Mouse (Mus musculus) kidney, embryonic 14.5 days (tissue): ENCODE results near the gene Lsm14a. TPM values are rescaled to one million over a fixed set of nuclear protein-coding genes. Genes with fewer than 3 reads are reported as not detected.

Source experiments
- ATAC-seq: fragments of 200-750 bp; cut with Nextera tagmentation; 2 replicates; pipeline ENCODE4 v1.8.0; 2017; ENCODE audit warnings: moderate number of reproducible peaks, mild to moderate bottlenecking, moderate TSS enrichment, moderate library complexity; ENCODE audit not compliant: low FRiP score, low TSS enrichment
- H3K27ac ChIP-seq: fragments of 300-500 bp; sonication (generic); 2 replicates; pipeline ENCODE4 v1.5.1; 2014; ENCODE audit warnings: low read depth, mild to moderate bottlenecking, low read length, moderate library complexity, mixed read lengths
- H3K27me3 ChIP-seq: fragments of 300-500 bp; sonication (generic); 2 replicates; pipeline ENCODE4 v1.6.1; 2014; ENCODE audit warnings: mild to moderate bottlenecking, low read length; ENCODE audit not compliant: control insufficient read depth, insufficient read depth
- H3K36me3 ChIP-seq: fragments of 300-500 bp; sonication (generic); 2 replicates; pipeline ENCODE4 v1.6.1; 2014; ENCODE audit warnings: low read length, mixed read lengths; ENCODE audit not compliant: control insufficient read depth, insufficient read depth
- H3K4me1 ChIP-seq: fragments of 300-500 bp; sonication (generic); 2 replicates; pipeline ENCODE4 v1.6.1; 2014; ENCODE audit warnings: low read length, mixed read lengths; ENCODE audit not compliant: control insufficient read depth, insufficient read depth
- H3K4me2 ChIP-seq: fragments of 300-500 bp; sonication (generic); replicated peaks from 2 replicates; pipeline ENCODE4 v1.6.1; 2014; ENCODE audit warnings: low read depth, mild to moderate bottlenecking, low read length
- H3K4me3 ChIP-seq: fragments of 300-500 bp; sonication (generic); 2 replicates; pipeline ENCODE4 v1.5.1; 2014; ENCODE audit warnings: mild to moderate bottlenecking, low read length
- H3K9ac ChIP-seq: fragments of 300-500 bp; sonication (generic); 2 replicates; pipeline ENCODE4 v1.6.1; 2014; ENCODE audit warnings: low read depth, mild to moderate bottlenecking, low read length, moderate library complexity
- H3K9me3 ChIP-seq: fragments of 300-500 bp; sonication (generic); 2 replicates; pipeline ENCODE4 v1.6.1; 2016; ENCODE audit warnings: low read length; ENCODE audit not compliant: control insufficient read depth
- WGBS: fragments of 180-500 bp; shearing (Covaris S2); extraction: QIAGEN DNeasy Blood & Tissue Kit; methylation state at CpG from one replicate; pipeline ENCODE4 v1.1.7; 2014; 5-methylcytosine and 5-hydroxymethylcytosine counted together
- polyA plus RNA-seq: library from polyadenylated mRNA; unstranded; fragments of >200 nt; fragmentation: Nextera tagmentation; extraction: Ambion mirVana; gene quantifications from 2 replicates; pipeline ENCODE4 v1.2.1, GENCODE M21; 2014

Gene Lsm14a
- polyA plus RNA-seq: 59.4 and 66.7 TPM in 2 replicates

GRCm38 (mm10) chr7:34393215-34393614, at the start of gene Lsm14a:
Gene Lsm14a (minus strand): TSS chr7:34393315.
- Histone ChIP-seq H3K9me3 (no peaks in the 10 kb centered on the region), H3K4me3 (no peak within 1 kb of the TSS), H3K36me3 (no peaks in the 10 kb centered on the region), H3K4me1 (peaks cover 7% of the 10 kb centered on the region; the same call in 1 of the 2 replicates), H3K9ac (no peak within 1 kb of the TSS), H3K4me2 (no peak within 1 kb of the TSS), H3K27me3 (no peaks in the 10 kb centered on the region), H3K27ac (no peak within 1 kb of the TSS)
- no peak for ATAC-seq

- H3K36me3 ChIP-seq: no peaks in the 10 kb centered on the region
- H3K27me3 ChIP-seq: no peaks in the 10 kb centered on the region
- no peak overlapping the region for H3K27ac ChIP-seq
- no peak overlapping the region for H3K9ac ChIP-seq
- H3K4me1 ChIP-seq: no peaks in the 10 kb centered on the region
- 41% methylated on average over 6 of the region's 6 CpGs for WGBS
- no peak for ATAC-seq
- H3K4me3 ChIP-seq: no peak overlapping the region
- H3K4me2 ChIP-seq: no peak overlapping the region
- H3K9me3 ChIP-seq: no peaks in the 10 kb centered on the region
These were observed 45.8 kb upstream of the Lsm14a start for GRCm38 (mm10) chr7:34438903-34439302.

GRCm38 (mm10) chr7:34433597-34433996, 40.5 kb upstream of the Lsm14a start:
- no peak overlapping the region for H3K4me2 ChIP-seq
- WGBS: 90% methylated on average over 1 of the region's 1 CpGs
- no peaks in the 10 kb centered on the region for H3K36me3 ChIP-seq

GRCm38 (mm10) chr7:34421201-34421600, 28.1 kb upstream of the Lsm14a start:
- Histone ChIP-seq H3K36me3 (no peaks in the 10 kb centered on the region), H3K9ac (no peak overlapping the region), H3K4me1 (no peaks in the 10 kb centered on the region), H3K9me3 (no peaks in the 10 kb centered on the region), H3K4me3 (no peak overlapping the region), H3K27me3 (no peaks in the 10 kb centered on the region), H3K27ac (no peak overlapping the region), H3K4me2 (no peak overlapping the region)
- WGBS: 73% methylated on average over 2 of the region's 2 CpGs
- ATAC-seq: no peak

More at GRCm38 (mm10) chr7:34433597-34433996, 40.5 kb upstream of the Lsm14a start:
- Histone ChIP-seq H3K4me3 (no peak overlapping the region), H3K9me3 (no peaks in the 10 kb centered on the region), H3K4me1 (no peaks in the 10 kb centered on the region), H3K27me3 (no peaks in the 10 kb centered on the region), H3K9ac (no peak overlapping the region), H3K27ac (no peak overlapping the region)
- no peak for ATAC-seq

- WGBS: 7% methylated on average over 8 of the region's 8 CpGs
- H3K4me1 ChIP-seq: no peaks in the 10 kb centered on the region
- H3K4me2 ChIP-seq: no peak overlapping the region
- ATAC-seq: peak; percentile 77
- H3K4me3 ChIP-seq: no peak overlapping the region
- H3K9me3 ChIP-seq: no peaks in the 10 kb centered on the region
- no peaks in the 10 kb centered on the region for H3K27me3 ChIP-seq
- H3K36me3 ChIP-seq: no peaks in the 10 kb centered on the region
- H3K9ac ChIP-seq: no peak overlapping the region
- no peak overlapping the region for H3K27ac ChIP-seq
These were observed 14.4 kb upstream of the Lsm14a start for GRCm38 (mm10) chr7:34407492-34407891.

GRCm38 (mm10) chr7:34403876-34404275, 10.8 kb upstream of the Lsm14a start:
- Histone ChIP-seq H3K27me3 (no peaks in the 10 kb centered on the region), H3K9ac (no peak overlapping the region), H3K36me3 (no peaks in the 10 kb centered on the region), H3K4me2 (no peak overlapping the region), H3K9me3 (no peaks in the 10 kb centered on the region), H3K4me1 (no peaks in the 10 kb centered on the region), H3K27ac (no peak overlapping the region), H3K4me3 (no peak overlapping the region)
- ATAC-seq: peak; percentile 60; the same call in 1 of the 2 replicates
- WGBS: 49% methylated on average over 11 of the region's 11 CpGs

DNA sequence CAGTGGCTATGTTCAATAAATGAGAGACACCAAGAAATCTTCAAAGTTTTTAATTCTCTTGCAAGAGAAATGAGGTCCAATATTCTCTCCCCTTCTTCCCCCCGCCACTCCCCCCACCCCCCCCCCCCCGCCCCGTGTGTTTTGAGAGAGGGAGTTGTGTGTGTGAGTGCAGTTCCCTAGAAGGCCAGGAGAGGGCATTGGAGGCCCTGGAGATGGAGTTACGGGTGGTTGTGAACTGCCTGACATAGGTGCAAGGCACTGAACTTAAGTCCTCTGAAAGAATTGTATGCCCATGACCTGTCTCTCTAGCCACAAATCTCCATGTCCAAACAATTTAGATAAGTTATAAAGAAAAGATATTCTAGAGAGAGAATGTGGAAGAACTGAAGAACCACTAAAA, 7.0 kb upstream of the Lsm14a start:
- no peaks in the 10 kb centered on the region for H3K4me1 ChIP-seq
- no peaks in the 10 kb centered on the region for H3K27me3 ChIP-seq
- 76% methylated on average over 2 of the region's 4 CpGs for WGBS
- no peaks in the 10 kb centered on the region for H3K36me3 ChIP-seq
- H3K9ac ChIP-seq: no peak overlapping the region
- H3K4me2 ChIP-seq: no peak overlapping the region
- no peak overlapping the region for H3K4me3 ChIP-seq
- no peak overlapping the region for H3K27ac ChIP-seq
- no peaks in the 10 kb centered on the region for H3K9me3 ChIP-seq
- ATAC-seq: no peak

GRCm38 (mm10) chr7:34398831-34399230, 5.7 kb upstream of the Lsm14a start:
- Histone ChIP-seq H3K27ac (no peak overlapping the region), H3K27me3 (no peaks in the 10 kb centered on the region), H3K4me3 (no peak overlapping the region), H3K36me3 (no peaks in the 10 kb centered on the region), H3K9me3 (no peaks in the 10 kb centered on the region), H3K4me1 (no peaks in the 10 kb centered on the region), H3K9ac (no peak overlapping the region), H3K4me2 (no peak overlapping the region)
- ATAC-seq: no peak
- 80% methylated on average over 5 of the region's 5 CpGs for WGBS

GRCm38 (mm10) chr7:34396791-34397190, 3.7 kb upstream of the Lsm14a start:
- Histone ChIP-seq H3K36me3 (no peaks in the 10 kb centered on the region), H3K27ac (no peak overlapping the region), H3K4me1 (no peaks in the 10 kb centered on the region), H3K9me3 (no peaks in the 10 kb centered on the region), H3K4me2 (no peak overlapping the region), H3K9ac (no peak overlapping the region), H3K4me3 (no peak overlapping the region), H3K27me3 (no peaks in the 10 kb centered on the region)
- 78% methylated on average over 3 of the region's 3 CpGs for WGBS
- ATAC-seq: no peak
